Mouse (Mus musculus): ENCODE results near the gene Lce3c. TPM values are rescaled to one million over a fixed set of nuclear protein-coding genes. Genes with fewer than 3 reads are reported as not detected.

The Lce3c gene
- polyA plus RNA-seq (2016; fragmentation: Nextera tagmentation; extraction: Ambion mirVana), result not detected in 2 replicates

DNA sequence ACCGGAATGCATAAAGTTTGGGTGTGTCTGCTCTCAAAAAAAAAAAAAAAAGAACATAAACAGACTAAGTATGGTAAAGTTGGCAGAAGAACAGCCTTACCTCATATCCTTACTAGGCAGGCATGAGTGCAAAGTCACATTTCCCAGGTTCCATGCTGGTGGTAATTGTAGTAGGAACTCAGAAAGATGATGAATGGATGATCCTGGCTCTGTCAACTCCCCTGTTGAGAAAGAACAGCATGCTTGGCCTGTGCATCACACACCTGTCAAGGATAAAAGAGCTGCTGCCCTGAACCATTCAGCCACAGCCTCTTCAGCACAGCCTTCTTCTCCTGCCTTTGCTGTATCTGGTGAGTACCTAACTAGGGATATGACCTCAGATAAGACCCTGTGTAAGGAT lies at the start of gene Lce3c:
Gene Lce3c (plus strand): TSS at position 301 of the 400 bp plus-strand sequence.
- WGBS (ENCODE audit: insufficient replicate concordance), result 58% methylated on average over 1 of the region's 1 CpGs
- no peak within 1 kb of the TSS for H3K9ac ChIP-seq
- H3K9me3 ChIP-seq (replicated peaks), result no peaks in the 10 kb centered on the region
- no peaks in the 10 kb centered on the region for H3K4me1 ChIP-seq
- no peaks in the 10 kb centered on the region for H3K36me3 ChIP-seq
- H3K4me3 ChIP-seq, result no peak within 1 kb of the TSS
- no peak within 1 kb of the TSS for H3K4me2 ChIP-seq
- H3K27me3 ChIP-seq (replicated peaks), result no peaks in the 10 kb centered on the region
- ATAC-seq, result no peak
- no peak within 1 kb of the TSS for H3K27ac ChIP-seq

DNA sequence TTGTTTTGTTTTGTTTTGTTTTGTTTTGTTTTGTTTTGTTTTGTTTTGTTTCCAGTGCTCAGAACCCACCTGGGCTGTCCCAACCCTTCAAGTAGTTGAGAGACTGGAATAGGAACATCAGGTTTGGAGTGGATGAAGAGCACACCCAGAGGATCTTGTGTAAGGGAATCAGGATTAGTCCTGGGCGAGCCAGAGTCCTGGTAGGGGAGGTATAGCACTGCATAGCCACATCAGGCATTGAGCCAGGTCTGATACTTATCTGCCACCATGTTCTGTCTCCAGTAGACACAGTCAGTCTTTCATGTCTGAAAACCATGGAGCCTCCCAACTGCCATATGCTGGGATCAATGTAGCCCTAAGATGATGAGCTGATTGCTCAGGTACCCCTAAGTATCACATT lies 49.8 kb upstream of the Lce3c start:
- Histone ChIP-seq H3K27me3 (replicated peaks) (no peaks in the 10 kb centered on the region), H3K36me3 (no peaks in the 10 kb centered on the region), H3K27ac (no peak overlapping the region), H3K9me3 (replicated peaks) (no peaks in the 10 kb centered on the region), H3K9ac (no peak overlapping the region), H3K4me2 (no peak overlapping the region), H3K4me1 (no peaks in the 10 kb centered on the region), H3K4me3 (no peak overlapping the region)
- no peak for ATAC-seq
- WGBS (ENCODE audit: insufficient replicate concordance), result 15% methylated on average over 1 of the region's 1 CpGs

DNA sequence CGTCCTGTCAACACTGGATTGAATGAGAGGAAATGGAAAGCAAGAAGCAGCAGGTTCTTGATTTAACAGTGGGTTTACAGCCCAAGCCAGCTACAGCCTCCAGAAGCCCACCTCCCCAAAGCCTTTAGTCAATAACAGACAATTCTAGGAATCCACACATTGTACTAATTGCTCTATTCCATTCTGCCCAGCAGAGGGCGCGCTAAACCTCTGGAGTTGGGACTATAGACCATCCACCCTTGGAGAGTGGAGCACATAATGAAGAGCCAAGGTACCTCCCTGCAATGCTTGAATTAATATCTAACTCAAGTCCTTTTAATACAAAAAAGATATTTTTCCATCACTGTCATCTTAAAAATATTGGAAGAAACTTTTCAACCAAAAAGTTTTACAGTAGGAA lies 41.3 kb upstream of the Lce3c start:
- H3K9me3 ChIP-seq (replicated peaks), result no peaks in the 10 kb centered on the region
- WGBS (ENCODE audit: insufficient replicate concordance), result 12% methylated on average over 3 of the region's 3 CpGs
- ATAC-seq, result no peak

DNA sequence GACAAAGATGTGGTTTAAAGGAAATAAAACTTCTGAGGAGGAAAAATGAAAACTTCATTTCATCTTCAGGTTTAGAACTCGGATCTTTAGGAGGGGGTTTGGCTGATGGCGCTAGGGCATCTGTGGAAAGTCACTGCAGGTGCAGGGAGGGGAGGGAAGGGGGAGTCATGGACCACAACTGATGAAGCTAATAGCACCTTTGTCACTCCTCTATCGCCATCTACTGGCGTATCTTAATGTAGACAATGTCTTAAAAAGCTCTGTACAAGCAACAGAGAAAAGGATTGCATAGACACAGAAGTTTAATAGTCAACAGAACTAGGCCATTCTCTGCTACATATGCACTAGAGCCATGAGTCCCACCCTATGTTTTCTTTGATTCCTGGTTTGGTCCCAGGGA lies 40.6 kb upstream of the Lce3c start:
- no peak for ATAC-seq
- Histone ChIP-seq H3K27me3 (replicated peaks) (no peaks in the 10 kb centered on the region), H3K9ac (no peak overlapping the region), H3K27ac (no peak overlapping the region), H3K36me3 (no peaks in the 10 kb centered on the region), H3K4me2 (no peak overlapping the region), H3K9me3 (replicated peaks) (no peaks in the 10 kb centered on the region), H3K4me3 (no peak overlapping the region), H3K4me1 (no peaks in the 10 kb centered on the region)
- 25% methylated on average over 4 of the region's 4 CpGs for WGBS (ENCODE audit: insufficient replicate concordance)

More for the DNA sequence above, 41.3 kb upstream of the Lce3c start:
- Histone ChIP-seq H3K36me3 (no peaks in the 10 kb centered on the region), H3K9ac (no peak overlapping the region), H3K4me1 (no peaks in the 10 kb centered on the region), H3K4me3 (no peak overlapping the region), H3K4me2 (no peak overlapping the region), H3K27me3 (replicated peaks) (no peaks in the 10 kb centered on the region), H3K27ac (no peak overlapping the region)

DNA sequence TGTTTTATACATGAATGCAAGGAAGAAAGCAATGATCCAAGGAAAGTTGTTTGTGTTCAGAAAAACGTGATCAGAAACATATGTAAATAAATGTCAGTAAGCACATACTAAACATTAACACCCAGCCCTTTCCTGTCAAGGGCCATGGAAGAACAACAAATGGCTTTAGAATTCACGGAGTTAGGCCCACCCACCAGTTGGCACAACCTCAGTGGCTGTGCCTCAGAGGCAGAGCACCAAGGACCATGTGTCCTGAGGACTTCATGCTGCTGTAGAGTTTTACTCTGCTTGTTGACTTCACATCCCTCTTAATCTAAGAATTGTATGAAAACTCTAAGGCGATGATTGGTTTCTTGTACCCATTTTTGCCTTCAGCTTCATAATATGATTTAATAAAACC lies 39.1 kb upstream of the Lce3c start:
- Histone ChIP-seq H3K27me3 (replicated peaks) (no peaks in the 10 kb centered on the region), H3K36me3 (no peaks in the 10 kb centered on the region), H3K4me2 (no peak overlapping the region), H3K4me3 (no peak overlapping the region), H3K9ac (no peak overlapping the region), H3K27ac (no peak overlapping the region), H3K9me3 (replicated peaks) (no peaks in the 10 kb centered on the region), H3K4me1 (no peaks in the 10 kb centered on the region)
- WGBS (ENCODE audit: insufficient replicate concordance), result 40% methylated on average over 3 of the region's 3 CpGs
- no peak for ATAC-seq

DNA sequence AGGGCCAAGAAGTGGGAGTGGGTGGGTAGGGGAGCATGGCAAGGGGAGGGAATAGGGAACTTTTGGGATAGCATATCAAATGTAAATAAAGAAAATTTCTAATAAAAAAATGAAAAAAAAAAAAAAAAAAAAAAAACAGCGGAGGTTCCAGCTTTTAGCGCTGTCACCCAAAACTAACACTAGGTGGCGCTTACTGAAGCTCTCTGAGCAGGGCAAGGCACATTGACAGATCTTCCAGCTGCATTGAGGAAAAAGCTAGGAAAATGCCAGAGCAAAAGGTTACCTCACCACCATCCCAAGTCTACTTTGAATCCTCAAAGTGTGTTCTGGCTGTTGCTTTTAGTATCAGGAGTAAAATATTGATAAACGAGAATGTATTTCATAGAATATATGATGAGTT lies 36.7 kb upstream of the Lce3c start:
- Histone ChIP-seq H3K4me2 (no peak overlapping the region), H3K27ac (no peak overlapping the region), H3K4me1 (no peaks in the 10 kb centered on the region), H3K36me3 (no peaks in the 10 kb centered on the region), H3K4me3 (no peak overlapping the region), H3K9me3 (replicated peaks) (no peaks in the 10 kb centered on the region), H3K27me3 (replicated peaks) (no peaks in the 10 kb centered on the region), H3K9ac (no peak overlapping the region)
- WGBS (ENCODE audit: insufficient replicate concordance), result 17% methylated on average over 4 of the region's 4 CpGs
- no peak for ATAC-seq

DNA sequence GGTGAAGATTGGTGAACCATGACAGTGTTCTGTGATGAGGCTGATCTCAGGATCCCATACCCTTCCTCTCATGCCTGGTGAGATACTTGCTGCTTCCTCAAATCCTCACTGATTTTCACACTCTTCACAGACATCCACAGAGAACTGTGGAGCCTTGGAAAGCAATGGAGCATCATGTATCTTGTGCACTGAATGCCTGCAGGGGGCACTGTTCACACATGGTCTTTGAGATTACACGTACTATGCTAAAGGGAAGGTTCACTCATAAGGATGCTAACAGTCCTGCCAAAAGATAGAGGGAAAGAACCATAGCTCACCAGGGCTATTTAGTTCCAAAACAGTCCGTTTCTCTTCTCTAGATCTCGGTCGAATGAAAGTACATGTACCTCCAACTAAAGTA lies 23.9 kb upstream of the Lce3c start:
- no peak for ATAC-seq
- 37% methylated on average over 4 of the region's 4 CpGs for WGBS (ENCODE audit: insufficient replicate concordance)
- no peaks in the 10 kb centered on the region for H3K9me3 ChIP-seq (replicated peaks)

DNA sequence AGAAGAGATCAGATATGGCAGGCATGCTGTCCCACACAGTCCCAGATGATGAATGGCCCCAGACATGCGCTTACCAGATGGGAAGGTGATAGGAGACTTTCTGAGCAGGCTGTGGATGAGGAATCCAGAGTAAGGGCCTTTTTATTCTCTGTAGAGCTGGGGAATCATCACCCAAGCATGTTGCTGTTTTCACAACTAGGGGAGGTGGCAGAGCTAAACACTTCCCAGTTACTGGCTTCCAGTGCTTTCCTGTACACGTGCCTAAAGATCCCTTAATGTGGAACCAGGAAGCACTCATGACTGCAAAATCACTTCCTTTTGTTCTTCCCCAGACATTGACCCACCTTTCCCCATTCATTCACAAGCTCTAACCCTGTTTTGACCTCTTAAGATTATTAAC lies 18.2 kb upstream of the Lce3c start, which contains the start of gene Lce3a:
Gene Lce3a (minus strand): TSS at position 101 of the 400 bp plus-strand sequence.
- Histone ChIP-seq H3K4me2 (no peak within 1 kb of the TSS), H3K4me1 (no peaks in the 10 kb centered on the region), H3K9ac (no peak within 1 kb of the TSS), H3K27ac (no peak within 1 kb of the TSS), H3K4me3 (no peak within 1 kb of the TSS), H3K27me3 (replicated peaks) (no peaks in the 10 kb centered on the region), H3K9me3 (replicated peaks) (no peaks in the 10 kb centered on the region), H3K36me3 (no peaks in the 10 kb centered on the region)
- ATAC-seq, result no peak
- WGBS (ENCODE audit: insufficient replicate concordance), result 39% methylated on average over 2 of the region's 2 CpGs

More for the DNA sequence above, 23.9 kb upstream of the Lce3c start:
- no peaks in the 10 kb centered on the region for H3K4me1 ChIP-seq
- H3K36me3 ChIP-seq, result no peaks in the 10 kb centered on the region
- no peaks in the 10 kb centered on the region for H3K27me3 ChIP-seq (replicated peaks)
- no peak overlapping the region for H3K4me2 ChIP-seq
- no peak overlapping the region for H3K4me3 ChIP-seq
- no peak overlapping the region for H3K9ac ChIP-seq
- no peak overlapping the region for H3K27ac ChIP-seq

DNA sequence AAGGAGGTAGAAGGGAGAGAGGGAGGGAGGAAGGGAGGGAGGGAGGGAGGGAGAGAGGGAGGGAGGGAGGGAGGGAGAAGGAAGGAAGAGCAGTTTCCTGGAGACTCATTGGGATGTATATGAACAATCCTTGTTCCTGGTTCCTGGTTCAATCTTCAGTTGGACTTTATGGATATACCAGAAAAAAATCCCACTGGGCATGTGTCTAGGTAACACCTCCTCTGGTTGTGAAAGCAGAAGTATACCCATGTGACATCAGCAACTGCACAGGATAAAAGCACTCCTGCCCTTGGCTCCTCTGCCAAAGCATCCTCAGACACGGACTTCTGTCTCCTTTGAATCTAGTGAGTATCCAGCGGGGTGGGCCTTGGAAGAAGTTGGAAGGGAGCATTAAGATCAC lies 11.6 kb upstream of the Lce3c start, which contains the start of gene Lce3b:
Gene Lce3b (plus strand): TSS at position 301 of the 400 bp plus-strand sequence.
- H3K9me3 ChIP-seq (replicated peaks), result no peaks in the 10 kb centered on the region
- no peak within 1 kb of the TSS for H3K9ac ChIP-seq
- H3K4me3 ChIP-seq, result no peak within 1 kb of the TSS
- no peaks in the 10 kb centered on the region for H3K36me3 ChIP-seq
- 35% methylated on average over 2 of the region's 2 CpGs for WGBS (ENCODE audit: insufficient replicate concordance)
- H3K27me3 ChIP-seq (replicated peaks), result no peaks in the 10 kb centered on the region
- no peak within 1 kb of the TSS for H3K27ac ChIP-seq
- no peak within 1 kb of the TSS for H3K4me2 ChIP-seq
- ATAC-seq, result no peak
- no peaks in the 10 kb centered on the region for H3K4me1 ChIP-seq

DNA sequence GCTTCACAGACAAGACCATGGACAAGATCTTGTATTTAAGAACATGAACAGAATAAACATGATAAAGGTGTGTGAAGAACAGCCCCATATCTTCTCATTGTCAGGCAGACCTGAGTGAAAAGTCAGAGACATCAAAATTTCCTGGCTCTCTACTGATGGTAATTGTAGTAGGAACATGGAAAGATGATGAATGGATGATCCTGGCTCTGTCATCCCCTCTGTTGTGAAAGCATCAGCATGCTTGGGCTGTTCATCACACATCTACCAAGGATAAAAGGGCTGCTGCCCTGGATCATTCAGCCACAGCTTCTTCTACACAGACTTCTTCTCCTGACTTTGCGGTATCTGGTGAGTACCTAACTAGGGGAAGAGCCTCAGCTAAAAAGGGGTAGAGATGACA lies 12.8 kb downstream of the Lce3c start, which contains the start of gene Lce3d:
Gene Lce3d (plus strand): TSS at position 301 of the 400 bp plus-strand sequence.
- H3K27ac ChIP-seq, result no peak within 1 kb of the TSS
- no peak within 1 kb of the TSS for H3K9ac ChIP-seq
- no peak for ATAC-seq
- H3K4me3 ChIP-seq, result no peak within 1 kb of the TSS
- no peaks in the 10 kb centered on the region for H3K4me1 ChIP-seq
- no peaks in the 10 kb centered on the region for H3K9me3 ChIP-seq (replicated peaks)
- H3K36me3 ChIP-seq, result no peaks in the 10 kb centered on the region
- H3K27me3 ChIP-seq (replicated peaks), result no peaks in the 10 kb centered on the region
- no peak within 1 kb of the TSS for H3K4me2 ChIP-seq
- 83% methylated on average over 1 of the region's 1 CpGs for WGBS (ENCODE audit: insufficient replicate concordance)

DNA sequence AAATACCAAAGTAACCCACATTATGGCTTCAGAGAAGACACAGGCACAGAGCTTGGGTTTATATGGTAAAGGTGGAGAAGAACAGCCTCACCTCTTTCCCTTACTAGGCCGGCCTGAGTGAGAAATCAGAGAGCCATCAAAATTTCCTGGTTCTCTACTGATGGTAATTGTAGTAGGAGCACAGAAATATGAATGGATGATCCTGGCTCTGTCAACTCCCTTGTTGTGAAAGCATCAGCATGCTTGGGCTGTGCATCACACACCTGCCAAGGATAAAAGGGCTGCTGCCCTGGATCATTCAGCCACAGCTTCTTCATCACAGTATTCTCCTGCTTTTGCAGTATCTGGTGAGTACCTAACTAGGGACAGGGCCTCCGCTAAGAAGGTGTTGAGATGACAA lies 22.5 kb downstream of the Lce3c start, which contains the start of gene Lce3e:
Gene Lce3e (plus strand): TSS at position 301 of the 400 bp plus-strand sequence.
- no peak for ATAC-seq
- no peaks in the 10 kb centered on the region for H3K9me3 ChIP-seq (replicated peaks)

DNA sequence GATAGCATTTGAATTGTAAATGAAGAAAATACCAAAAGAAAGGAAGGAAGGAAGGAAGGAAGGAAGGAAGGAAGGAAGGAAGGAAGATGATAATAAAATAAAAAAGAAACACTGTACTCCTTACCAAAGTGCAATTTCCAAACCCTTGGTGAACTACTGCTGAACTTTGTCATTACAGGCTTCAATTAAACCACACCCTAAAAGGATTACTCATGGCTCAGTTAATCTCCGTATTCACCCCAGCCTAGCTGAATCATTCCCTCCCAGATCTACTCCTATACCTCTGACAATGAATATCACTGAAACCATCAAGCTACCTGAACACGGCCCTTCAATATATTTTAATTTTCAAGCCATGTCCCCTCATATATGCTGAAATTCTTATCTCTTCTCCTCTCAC lies 34.2 kb downstream of the Lce3c start:
- WGBS (ENCODE audit: insufficient replicate concordance), result 58% methylated on average over 2 of the region's 2 CpGs
- no peak overlapping the region for H3K27ac ChIP-seq
- H3K36me3 ChIP-seq, result no peaks in the 10 kb centered on the region
- no peaks in the 10 kb centered on the region for H3K27me3 ChIP-seq (replicated peaks)
- H3K4me1 ChIP-seq, result no peaks in the 10 kb centered on the region
- H3K9ac ChIP-seq, result no peak overlapping the region
- H3K4me2 ChIP-seq, result no peak overlapping the region
- H3K9me3 ChIP-seq (replicated peaks), result no peaks in the 10 kb centered on the region
- no peak overlapping the region for H3K4me3 ChIP-seq
- no peak for ATAC-seq

More for the DNA sequence above, 22.5 kb downstream of the Lce3c start, which contains the start of gene Lce3e:
- H3K36me3 ChIP-seq, result no peaks in the 10 kb centered on the region
- no peak within 1 kb of the TSS for H3K27ac ChIP-seq
- H3K27me3 ChIP-seq (replicated peaks), result no peaks in the 10 kb centered on the region
- whole genome bisulfite sequencing (ENCODE audit: insufficient replicate concordance), result 64% methylated on average over 2 of the region's 2 CpGs
- H3K4me1 ChIP-seq, result no peaks in the 10 kb centered on the region
- H3K4me3 ChIP-seq, result no peak within 1 kb of the TSS
- H3K4me2 ChIP-seq, result no peak within 1 kb of the TSS
- H3K9ac ChIP-seq, result no peak within 1 kb of the TSS

DNA sequence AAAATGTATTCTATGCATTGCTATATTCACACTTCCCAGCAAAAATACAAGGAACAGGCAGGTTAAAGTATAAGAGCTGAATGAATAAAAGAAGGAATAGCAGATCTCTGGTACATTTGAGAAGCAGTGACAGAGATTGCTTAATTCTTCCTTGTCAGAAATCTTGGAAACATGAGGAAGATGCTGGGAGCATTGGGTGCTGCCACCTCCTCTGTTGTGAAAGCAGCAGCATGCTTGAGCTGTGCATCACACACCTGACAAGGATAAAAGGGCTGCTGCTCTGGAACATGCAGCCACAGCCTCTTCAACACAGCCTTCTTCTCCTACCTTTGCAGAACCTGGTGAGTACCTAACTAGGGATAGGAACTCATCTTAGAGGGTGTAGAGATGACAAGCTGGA lies 47.6 kb downstream of the Lce3c start, which contains the start of gene Lce3f:
Gene Lce3f (plus strand): TSS at position 301 of the 400 bp plus-strand sequence.
- Histone ChIP-seq H3K4me1 (no peaks in the 10 kb centered on the region), H3K9ac (no peak within 1 kb of the TSS), H3K9me3 (replicated peaks) (no peaks in the 10 kb centered on the region), H3K4me3 (no peak within 1 kb of the TSS), H3K4me2 (no peak within 1 kb of the TSS), H3K36me3 (no peaks in the 10 kb centered on the region), H3K27me3 (replicated peaks) (no peaks in the 10 kb centered on the region), H3K27ac (no peak within 1 kb of the TSS)
- ATAC-seq, result no peak

All from liver, embryonic 12.5 days (tissue).